Mouse (Mus musculus) mesoderm, embryonic 11.5 days (tissue): Measurements from ENCODE around the gene Ntn1.

Experiments
- DNase-seq: peaks from one replicate; pipeline ENCODE4 v3.0.0-alpha.2; 2012; ENCODE audit warnings: low read depth, low spot score

The Ntn1 gene

DNA sequence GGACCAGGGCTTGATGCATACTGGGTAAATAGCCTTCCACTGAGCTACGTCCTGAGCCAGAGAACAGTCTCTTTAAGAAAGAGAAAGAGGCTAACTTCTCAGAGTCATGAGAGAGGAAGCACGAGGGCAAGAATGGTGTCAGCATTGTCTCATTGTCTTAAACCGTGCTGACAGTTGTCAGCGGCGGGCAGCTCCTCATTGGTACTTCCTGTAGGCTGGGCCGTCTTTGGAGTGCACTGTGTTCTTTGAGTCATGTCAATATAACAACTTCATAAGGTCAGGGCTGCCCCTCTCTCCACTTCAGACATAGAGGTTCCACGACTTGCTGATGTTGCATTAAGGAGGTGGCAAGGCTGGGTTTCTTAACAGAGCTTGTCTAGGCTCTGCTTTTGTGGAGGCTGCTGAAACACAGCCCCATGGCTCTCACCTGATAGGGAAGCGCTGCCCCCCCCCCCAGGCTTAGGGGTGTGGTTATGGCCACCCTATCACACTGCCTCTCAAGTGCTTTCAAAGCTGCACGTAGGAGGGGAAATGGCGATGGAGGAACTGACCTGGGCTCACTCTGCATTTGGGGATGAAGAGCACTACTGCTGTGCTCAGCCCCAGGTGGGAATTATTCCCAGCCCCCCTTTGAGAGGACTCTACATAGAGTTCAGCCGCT, 6.8 kb upstream of the Ntn1 start:
- no peak for DNase-seq

DNA sequence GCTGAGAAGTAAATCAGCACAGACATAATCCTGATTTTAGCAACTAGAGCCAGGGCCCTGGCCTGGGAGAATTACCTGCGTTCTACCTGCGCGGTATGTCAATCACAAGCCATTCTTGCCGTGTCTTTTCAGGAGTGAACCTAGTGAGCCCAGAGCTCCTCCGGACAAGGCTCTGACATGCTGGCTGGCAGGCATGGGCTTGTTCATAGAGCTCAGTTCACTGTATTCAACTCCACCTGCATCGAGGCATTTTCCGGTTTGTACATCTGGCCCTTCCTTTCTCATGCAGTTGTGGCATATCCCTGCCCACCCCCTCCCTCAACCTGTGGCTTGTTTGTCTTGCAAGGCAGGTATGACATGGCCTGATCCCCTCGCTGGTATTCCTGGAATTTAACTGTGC, 5.0 kb upstream of the Ntn1 start:
- DNase-seq: no peak

DNA sequence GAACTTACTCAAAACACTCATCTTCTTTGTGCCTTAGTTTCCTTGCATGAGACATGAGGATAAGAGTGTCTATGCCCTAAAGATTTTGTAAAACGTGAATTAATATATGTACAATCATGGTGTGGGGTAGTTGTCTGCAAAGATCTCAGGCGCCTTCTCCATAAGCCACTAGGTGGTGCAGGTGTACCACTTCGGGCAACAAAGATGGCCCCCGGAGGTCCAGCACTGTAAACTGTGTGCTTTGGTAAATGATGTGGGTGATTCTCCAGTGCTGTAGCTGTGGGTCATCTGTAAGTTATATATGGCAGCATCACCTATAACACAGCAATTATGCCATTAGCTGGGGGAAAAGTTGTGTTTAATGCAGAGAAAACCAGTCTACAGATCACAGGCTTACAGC, 3.6 kb upstream of the Ntn1 start:
- no peak for DNase-seq

DNA sequence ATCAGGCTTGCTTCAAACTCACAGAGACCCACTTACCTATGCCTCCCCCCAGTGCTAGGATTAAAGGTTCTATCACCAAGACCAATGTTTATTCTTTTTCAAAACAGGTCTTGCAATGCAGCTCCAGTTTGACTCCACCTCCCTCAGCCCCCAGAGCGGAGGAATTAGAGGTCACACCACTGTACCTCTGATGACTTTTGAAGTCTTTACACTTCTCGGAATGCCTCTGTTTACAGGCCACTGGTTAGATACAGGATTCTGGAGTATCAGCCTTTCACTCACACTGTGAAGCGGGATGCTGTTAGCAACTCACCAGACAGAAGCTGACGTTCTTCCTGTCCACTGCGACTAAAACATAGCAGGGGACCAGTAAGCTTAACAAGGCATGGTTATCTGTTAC, 805 bp upstream of the Ntn1 start:
- no peak for DNase-seq

DNA sequence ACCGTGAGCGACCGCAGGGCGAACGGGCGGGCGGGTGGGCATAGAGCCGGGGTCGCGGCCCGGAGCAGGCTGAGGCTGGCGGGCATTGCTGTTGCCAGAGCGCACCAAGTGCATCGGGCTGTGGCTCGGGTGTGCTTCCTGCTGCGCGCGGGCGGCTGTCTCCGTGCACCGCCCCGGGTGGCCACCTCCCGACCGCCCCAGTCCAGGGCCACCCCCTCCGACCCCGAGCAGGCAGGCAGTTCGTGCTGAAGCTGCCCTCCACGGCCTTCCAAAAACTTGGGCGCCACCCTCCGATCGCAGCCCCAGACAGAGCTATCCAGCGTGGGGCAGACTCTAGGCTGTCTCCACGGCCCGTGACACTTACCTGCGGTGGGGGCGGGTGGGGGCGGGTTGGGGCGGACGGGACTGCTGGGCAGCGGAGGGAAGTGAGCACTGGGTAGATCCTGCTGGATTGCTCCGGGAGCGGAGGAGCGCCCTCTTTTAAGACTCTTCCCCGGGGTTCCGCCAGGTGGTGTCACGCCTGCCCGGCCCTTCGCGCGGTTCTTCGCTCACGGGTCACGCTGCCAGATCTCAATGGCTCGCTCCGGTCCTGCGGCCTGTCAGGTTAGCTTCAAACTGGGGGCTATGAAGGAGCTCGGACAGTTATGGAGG, 477 bp downstream of the Ntn1 start:
- peak; percentile 65 for DNase-seq

DNA sequence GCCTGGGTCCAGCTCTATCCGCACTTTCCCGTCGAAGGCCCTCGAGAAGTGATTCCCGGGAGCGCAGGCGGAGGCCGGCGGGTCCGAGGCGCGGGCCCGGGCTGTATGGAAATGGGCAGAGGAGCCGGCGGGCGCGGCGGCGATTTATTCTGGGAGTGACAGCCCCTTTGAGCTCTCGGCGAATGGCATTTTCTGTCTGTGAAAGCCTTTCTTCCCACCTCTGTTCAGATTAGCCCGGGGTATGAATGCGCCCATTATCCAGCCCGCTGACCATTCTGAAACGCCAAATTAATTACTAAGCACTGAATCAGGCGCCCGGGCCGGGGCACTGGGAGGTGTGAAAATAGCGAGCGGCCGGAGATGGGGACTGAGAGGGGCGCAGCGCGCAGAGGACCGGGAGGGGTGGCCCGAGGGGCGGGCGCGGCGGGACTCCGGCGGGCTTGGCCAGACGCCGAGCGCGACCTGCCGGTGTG, 1.0 kb downstream of the Ntn1 start:
- DNase-seq: peak; percentile 82

DNA sequence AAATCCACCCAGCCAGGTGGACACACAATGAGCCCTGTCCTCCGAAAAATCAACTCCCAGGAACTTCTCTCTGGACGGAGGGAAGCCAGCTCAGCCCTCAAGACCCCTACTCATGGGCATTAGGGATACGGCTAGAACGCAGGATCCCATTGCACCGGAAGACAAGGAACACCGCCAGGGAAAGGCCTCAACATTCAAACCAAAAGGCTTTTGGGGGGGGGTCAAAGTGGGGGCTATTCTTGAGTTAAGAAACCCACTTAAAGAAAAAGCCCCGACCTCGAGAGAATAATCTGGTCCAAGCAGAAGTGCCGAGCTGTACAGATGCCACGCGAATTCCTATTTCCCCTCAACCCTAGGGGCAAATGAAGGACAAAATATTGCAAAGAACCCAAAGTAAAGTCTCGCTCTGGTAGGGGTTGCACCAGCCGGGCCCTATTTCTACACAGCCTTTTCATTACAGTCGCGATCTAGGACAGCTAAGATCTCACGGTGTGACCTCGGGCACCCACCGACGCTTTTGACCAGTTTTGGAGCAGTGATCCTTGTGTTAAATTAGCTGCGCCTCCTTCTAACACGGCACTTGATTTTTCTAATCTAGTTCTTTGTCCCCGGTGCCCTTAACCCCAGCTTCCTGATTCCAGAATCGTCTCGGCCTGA, 1.6 kb downstream of the Ntn1 start:
- no peak for DNase-seq

DNA sequence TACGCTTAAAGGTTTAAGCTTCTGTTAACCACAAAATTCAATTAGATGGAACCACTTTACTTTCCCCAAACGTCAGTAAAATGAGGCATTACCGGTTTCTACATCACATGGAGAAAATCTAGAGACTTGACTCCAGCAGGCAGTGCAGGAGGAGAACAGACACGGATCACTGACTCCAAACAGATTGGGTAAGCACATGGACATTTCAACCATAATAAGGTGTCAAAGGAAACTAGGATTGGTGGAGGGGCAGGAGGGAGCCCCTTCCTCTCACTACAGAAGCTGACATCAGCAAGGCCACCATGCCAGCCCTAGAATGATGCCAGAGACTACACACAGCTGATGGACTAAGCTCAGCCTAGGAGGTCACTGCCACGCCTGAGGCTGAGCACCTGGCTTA, 5.1 kb downstream of the Ntn1 start:
- DNase-seq: no peak

DNA sequence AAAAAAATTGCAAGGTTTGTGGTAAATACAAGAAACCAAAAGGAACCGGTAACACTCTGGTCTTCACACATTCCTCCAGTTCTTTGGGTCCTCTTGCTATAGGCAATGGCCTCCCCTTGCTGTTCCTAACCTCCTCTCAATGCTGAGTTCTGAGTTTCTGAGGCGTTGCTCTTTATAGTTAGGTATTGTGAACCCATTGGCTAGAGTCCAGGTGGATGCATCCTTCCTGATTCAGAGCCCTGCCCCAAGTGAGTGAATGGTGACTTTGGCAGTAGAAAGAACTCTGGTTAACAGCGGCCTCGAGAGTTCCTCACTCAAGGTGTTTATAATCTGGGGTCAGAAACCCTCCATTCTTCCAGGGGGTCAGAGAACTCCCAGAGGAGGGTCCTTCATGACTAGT, 5.9 kb downstream of the Ntn1 start:
- no peak for DNase-seq

DNA sequence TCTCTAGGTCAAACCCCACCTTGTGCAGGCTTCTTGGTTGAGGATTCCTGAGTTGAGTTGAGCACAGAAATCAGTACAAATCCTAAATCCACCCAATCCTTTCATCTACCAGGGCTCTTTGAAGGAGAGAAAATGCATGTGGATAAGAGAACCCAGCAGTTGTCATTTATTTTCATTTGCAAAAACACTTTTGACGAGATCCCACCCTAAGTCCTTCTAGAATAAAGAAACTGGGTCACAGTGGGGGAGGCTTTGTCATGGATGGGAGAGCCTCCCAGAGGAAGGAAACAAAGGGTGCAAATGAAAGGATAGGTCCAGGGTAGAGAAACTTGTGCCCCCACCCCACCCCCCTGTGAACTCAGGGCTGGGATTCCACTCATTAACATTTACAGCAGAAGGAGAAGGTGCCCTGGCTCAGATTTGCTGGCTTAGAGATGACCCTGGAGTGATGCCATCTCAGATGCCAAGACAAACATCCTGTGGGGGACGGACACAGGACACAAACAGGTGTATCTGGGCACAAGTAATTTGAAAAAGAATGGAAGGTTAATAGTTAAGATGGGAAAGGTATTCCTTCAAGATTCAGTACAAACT, 6.6 kb downstream of the Ntn1 start:
- DNase-seq: no peak

DNA sequence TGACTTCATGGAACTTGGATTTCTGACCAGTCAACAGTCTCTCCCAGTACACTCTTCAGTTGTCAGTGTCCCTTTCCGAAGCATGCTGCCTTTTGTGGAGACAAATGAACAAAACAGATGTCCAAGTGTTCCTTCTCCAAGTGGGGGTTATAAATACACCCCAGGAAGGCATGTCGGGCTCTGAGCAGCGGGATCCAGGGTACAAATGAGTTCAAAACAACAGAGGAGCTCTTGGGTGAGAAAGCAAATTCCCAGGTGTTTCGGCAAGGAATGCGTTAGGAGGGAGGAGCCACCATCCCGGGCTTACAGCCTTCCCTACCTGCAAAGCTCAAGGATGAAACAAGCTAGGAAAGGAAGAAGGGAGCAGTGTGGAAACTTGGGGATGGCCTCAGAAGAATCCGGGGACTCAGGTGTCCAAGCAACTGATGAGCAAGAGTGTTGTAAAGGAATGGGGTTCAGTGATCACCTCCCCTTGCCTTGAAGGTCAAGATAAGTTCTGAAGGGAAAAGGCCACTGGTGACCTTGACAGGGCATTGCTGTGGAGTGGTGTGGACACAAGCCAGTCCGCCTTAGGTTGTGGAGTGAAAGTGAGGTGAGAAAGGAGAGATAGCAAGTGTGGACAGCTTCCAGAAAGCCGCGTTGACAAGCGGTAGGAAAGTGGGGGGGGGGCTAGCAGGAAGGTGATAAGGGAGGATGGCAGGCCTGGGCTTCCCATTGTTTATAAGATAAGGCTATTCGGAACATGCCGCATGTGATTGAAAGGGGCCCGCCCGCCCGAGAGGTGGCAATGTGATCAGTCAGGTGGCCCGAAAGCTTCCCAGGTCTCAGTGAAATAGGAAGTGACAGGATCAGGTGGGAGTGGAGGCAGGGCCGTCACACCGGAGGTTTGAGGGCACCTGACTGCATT, 10.0 kb downstream of the Ntn1 start:
- no peak for DNase-seq

DNA sequence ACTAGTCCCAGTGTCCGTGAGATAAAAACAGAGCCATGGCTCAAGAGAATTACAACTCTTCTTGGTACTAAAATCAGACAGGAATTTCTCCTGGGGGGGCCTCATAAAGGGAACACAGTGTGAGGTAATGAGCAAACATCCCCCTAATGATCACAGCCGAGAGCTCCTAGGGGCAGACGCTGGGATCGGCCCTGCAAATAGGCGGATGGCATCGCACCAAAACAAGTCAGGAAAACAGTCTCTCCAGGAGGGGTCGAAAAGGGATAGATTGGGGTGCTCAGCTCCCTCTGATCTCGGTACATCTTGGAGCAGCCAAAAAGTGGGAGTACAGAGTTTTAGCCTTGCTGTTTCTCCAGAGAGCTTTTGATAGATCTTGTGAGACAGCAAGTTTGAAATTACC, 11.0 kb downstream of the Ntn1 start:
- DNase-seq: no peak

DNA sequence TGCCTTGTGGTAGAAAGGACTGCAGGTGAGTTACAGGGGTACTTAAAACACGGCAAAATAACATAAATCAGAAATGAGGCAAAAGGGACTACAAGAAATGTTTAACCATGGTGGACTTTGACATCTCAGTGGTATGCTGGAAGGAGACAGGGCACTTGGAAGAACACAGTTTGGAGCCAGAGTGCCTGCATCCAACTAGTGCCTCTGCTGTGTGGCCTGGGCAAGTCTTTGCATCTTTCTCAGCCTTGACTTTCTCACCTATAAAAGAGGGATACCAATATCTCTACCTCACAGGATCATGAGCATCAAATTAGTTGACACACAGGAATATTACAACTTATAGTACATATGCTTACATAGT, 12.0 kb downstream of the Ntn1 start:
- DNase-seq: no peak

DNA sequence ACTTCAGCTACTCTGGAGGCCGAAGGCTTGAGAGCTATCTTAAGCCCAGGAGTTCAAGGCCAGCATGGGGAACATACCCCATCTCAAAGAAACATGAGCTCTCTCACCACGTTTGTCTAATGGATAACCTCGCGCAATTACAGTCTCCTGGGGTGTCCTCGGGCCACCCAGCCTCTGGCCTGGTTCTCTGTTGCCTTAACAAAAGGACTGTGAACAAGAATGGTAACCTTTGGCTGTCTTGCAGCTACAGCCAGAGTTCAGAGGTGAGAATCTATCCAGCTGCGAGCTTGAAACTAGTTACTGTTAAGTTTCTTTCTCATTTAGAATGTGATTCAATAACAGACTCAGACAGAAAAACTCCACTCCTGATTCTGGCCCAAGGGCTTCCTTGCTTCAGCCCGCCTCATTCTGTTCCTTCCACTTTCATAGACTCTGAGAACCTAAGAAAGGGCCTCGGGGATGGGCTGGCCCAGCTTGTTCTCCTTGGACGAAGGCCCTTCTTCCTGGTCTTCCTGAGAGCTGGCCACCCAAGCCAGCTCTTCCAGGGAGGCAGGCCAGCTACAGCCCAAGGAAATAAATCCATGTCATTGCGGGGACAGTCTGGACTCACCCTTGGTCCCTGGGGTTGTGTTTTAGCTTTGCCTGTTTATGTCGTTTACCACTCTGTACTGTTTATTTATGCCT, 12.5 kb downstream of the Ntn1 start:
- DNase-seq: no peak

DNA sequence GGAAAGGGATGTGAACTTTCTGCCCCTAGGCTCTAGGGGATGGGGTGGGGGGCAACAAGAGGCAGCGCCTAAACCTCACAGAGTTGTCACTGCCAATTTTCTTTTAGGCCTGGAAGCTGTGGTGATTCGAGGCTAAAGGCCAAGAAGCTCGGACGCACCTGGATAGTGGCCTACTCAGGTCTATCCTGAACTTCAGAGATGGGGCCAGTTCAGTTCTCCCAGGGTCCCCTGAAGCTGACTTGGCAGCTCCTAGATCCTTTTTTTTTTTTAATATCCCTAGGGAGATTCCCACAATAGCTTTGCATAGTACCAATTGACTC, 13.2 kb downstream of the Ntn1 start:
- DNase-seq: no peak

DNA sequence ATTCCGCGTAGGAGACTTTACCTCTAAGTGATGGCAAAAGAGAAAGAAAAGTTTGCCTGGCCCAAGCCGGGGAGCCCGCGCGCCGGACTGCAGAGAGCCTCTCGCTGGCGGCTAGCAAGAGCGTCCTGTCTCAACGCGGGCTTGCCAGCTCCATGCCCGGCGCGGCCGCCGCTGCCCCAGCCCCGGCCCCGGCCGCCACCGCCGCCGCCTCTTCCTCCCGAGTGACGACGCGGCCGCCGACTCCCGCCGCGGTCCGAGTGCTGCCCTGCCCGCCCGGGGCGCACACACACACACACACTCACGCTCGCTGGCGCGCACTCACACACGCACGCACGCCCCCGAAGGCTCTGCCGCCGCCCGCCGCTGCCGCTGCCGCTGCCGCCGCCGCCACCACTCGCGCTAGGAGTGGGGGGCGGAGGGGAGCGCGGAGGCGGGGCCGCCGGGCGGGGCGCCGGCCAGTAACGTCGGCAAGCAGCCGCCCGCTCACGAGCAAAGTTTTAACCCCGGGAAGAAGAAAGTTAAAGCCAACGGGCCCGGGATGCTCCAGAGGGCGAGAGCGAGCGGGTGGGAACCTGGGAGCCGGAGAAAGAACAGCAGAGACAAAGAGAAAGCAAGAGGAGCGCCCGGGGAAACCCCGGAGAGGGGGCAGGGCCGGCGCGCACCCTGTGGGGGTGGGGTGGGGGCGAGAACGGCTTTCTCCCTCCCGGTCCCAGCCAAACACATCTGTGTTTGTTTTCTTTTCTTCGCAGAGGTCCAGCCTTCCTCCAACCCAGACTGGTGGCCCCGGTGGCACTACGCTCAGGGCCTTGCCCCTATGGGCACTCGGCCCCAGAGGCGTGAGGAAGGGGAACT, 13.8 kb downstream of the Ntn1 start:
- DNase-seq: no peak

DNA sequence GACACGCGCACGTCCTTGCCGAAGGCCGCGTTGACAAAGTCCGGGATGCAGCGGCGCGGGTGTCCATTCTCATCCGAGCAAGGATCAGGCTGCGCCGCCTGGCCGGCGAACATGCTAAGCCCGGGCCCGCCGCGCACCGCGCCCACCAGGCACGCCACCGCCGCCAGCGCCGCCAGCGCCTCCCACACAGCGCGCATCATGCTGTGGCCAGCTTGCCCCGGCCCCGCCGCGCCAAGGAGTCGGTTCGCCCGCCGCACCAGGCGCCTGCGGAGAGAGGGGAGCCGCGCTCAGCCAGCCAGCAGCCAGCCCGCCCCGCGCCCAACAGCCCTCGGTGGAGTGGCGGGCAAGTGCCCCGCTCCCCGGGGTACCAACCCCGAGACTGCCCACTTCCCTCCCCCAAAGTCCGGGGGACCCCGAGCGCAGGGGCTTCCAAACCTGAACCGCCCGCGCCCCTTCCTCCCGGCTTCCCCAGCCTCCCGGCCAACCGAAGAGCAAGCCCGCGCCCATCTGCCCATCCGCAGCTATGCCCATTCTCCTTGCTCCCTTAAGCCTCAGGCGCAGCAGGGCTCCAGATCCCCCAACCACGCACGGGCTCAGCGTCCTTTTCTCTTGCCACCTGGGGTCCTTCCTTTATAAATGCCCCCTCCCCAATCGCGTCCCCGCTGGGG, 14.6 kb downstream of the Ntn1 start:
- no peak for DNase-seq

DNA sequence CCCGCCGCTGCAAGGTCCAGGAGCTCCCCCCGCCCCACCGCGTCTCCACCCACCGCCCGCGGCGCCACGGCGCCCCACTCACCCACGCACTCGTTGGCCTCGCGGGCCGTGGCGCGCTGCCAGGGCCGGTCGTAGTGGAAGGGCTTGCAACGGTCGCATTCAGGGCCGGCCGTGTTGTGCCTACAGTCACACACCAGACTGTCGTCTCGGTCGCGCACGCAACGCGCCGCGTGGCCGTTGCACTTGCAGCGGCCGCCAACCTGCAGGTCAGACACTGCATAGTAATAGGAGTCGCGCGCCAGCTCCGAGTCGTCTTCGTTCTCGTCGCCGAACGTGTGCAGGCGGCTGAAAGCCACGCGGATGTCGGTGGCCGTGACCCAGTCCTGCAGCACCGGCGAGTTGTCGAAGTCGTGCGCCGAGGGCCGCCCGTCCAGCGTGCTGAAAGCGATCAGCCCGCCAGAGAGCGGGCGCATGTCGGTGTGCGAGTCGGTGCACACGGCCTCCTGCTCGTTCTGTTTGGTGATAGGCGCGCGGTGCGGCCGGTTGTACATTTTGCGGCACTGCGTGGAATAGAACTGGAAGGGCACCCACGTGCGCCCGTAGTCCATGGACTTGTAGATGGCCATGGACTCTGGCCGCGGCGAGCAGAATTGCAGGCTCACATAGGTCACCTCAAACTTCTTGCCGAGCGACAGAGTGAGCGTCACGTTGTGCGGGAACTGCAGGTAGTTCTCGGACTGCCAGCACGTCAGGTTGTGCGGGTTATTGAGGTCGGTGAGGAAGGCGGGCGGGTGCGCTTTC, 15.4 kb downstream of the Ntn1 start:
- DNase-seq: no peak

DNA sequence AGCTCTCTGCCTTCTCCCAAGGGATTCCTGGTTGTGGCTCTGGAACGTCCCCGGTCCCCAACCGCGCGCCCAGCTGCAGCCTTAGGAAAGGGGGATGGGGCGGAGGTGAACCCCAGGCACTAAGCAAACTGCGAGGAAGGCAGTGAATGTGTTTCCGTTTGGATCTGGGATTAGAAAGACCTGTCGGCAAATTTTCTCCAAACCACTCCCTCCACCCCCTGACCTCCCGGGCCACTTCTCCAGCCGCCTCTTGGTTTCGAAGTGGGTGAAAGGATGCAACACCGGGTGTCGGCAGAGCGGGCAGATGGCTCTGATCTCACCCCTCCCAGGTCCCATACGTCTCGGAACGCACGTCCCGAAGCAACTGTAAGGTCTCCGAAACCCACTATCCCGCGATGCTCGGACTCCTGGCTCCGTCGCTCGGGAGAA, 16.0 kb downstream of the Ntn1 start:
- DNase-seq: no peak
